Mouse (Mus musculus): ENCODE data around the gene Tstd2. TPM values are rescaled to one million over a fixed set of nuclear protein-coding genes. Genes with fewer than 3 reads are reported as not detected.

The Tstd2 gene
- polyA plus RNA-seq, 1 experiment from 2014 or later: 17.2 TPM

- no peak overlapping the region for H3K9ac ChIP-seq (ENCODE audit: low read length)
- H3K4me1 ChIP-seq (replicated peaks; ENCODE audit: control insufficient read depth, insufficient read depth): no peaks in the 10 kb centered on the region
- H3K4me2 ChIP-seq (replicated peaks; ENCODE audit: low read depth): no peak overlapping the region
- no peaks in the 10 kb centered on the region for H3K9me3 ChIP-seq (ENCODE audit: control insufficient read depth, low read length)
- no peaks in the 10 kb centered on the region for H3K27me3 ChIP-seq (ENCODE audit: control insufficient read depth, insufficient read depth, low read length)
- 87% methylated on average over 7 of the region's 7 CpGs for WGBS
- ATAC-seq (ENCODE audit: low FRiP score, low TSS enrichment): no peak
- DNase-seq (ENCODE audit: low spot score): no peak
- TF ChIP-seq EP300 (optimal IDR thresholded peaks at IDR 0.05) (no peak), CTCF (IDR thresholded peaks at IDR 0.05; ENCODE audit: low read depth) (no peak)
- H3K4me3 ChIP-seq (ENCODE audit: low read depth, low read length): no peak overlapping the region
- H3K36me3 ChIP-seq (ENCODE audit: control insufficient read depth, insufficient read depth, low read length): peaks cover 28% of the 10 kb centered on the region
- no peak overlapping the region for H3K27ac ChIP-seq (replicated peaks)
These were observed 39.0 kb upstream of the Tstd2 start for GRCm38 (mm10) chr4:46177496-46177895.

- ATAC-seq (ENCODE audit: low FRiP score, low TSS enrichment): no peak
- no peaks in the 10 kb centered on the region for H3K4me1 ChIP-seq (replicated peaks; ENCODE audit: control insufficient read depth, insufficient read depth)
- DNase-seq (ENCODE audit: low spot score): no peak
- no peaks in the 10 kb centered on the region for H3K27me3 ChIP-seq (ENCODE audit: control insufficient read depth, insufficient read depth, low read length)
- peaks cover 24% of the 10 kb centered on the region for H3K36me3 ChIP-seq (ENCODE audit: control insufficient read depth, insufficient read depth, low read length)
- TF ChIP-seq CTCF (IDR thresholded peaks at IDR 0.05; ENCODE audit: low read depth) (no peak), EP300 (optimal IDR thresholded peaks at IDR 0.05) (no peak)
- H3K9ac ChIP-seq (ENCODE audit: low read length): no peak overlapping the region
- H3K9me3 ChIP-seq (ENCODE audit: control insufficient read depth, low read length): no peaks in the 10 kb centered on the region
- H3K27ac ChIP-seq (replicated peaks): no peak overlapping the region
- 75% methylated on average over 5 of the region's 5 CpGs for WGBS
- no peak overlapping the region for H3K4me3 ChIP-seq (ENCODE audit: low read depth, low read length)
- no peak overlapping the region for H3K4me2 ChIP-seq (replicated peaks; ENCODE audit: low read depth)
These were observed 38.5 kb upstream of the Tstd2 start for GRCm38 (mm10) chr4:46177018-46177417.

GRCm38 (mm10) chr4:46176313-46176712 is 37.8 kb upstream of the Tstd2 start:
- no peak for DNase-seq (ENCODE audit: low spot score)
- no peak for ATAC-seq (ENCODE audit: low FRiP score, low TSS enrichment)
- 81% methylated on average over 4 of the region's 4 CpGs for WGBS

GRCm38 (mm10) chr4:46171761-46172160 is 33.3 kb upstream of the Tstd2 start:
- no peak overlapping the region for H3K4me3 ChIP-seq (ENCODE audit: low read depth, low read length)
- TF ChIP-seq CTCF (IDR thresholded peaks at IDR 0.05; ENCODE audit: low read depth): no peak
- no peaks in the 10 kb centered on the region for H3K4me1 ChIP-seq (replicated peaks; ENCODE audit: control insufficient read depth, insufficient read depth)
- ATAC-seq (ENCODE audit: low FRiP score, low TSS enrichment) (no peak), DNase-seq (ENCODE audit: low spot score) (no peak)
- no peaks in the 10 kb centered on the region for H3K9me3 ChIP-seq (ENCODE audit: control insufficient read depth, low read length)
- H3K27me3 ChIP-seq (ENCODE audit: control insufficient read depth, insufficient read depth, low read length): no peaks in the 10 kb centered on the region
- 54% methylated on average over 7 of the region's 7 CpGs for WGBS
- peaks cover 27% of the 10 kb centered on the region for H3K36me3 ChIP-seq (ENCODE audit: control insufficient read depth, insufficient read depth, low read length)
- H3K9ac ChIP-seq (ENCODE audit: low read length): no peak overlapping the region
- no peak overlapping the region for H3K4me2 ChIP-seq (replicated peaks; ENCODE audit: low read depth)
- no peak overlapping the region for H3K27ac ChIP-seq (replicated peaks)

More at GRCm38 (mm10) chr4:46176313-46176712, 37.8 kb upstream of the Tstd2 start:
- Histone ChIP-seq H3K4me1 (replicated peaks; ENCODE audit: control insufficient read depth, insufficient read depth) (no peaks in the 10 kb centered on the region), H3K9ac (ENCODE audit: low read length) (no peak overlapping the region), H3K27ac (replicated peaks) (no peak overlapping the region), H3K4me3 (ENCODE audit: low read depth, low read length) (no peak overlapping the region), H3K4me2 (replicated peaks; ENCODE audit: low read depth) (no peak overlapping the region), H3K9me3 (ENCODE audit: control insufficient read depth, low read length) (no peaks in the 10 kb centered on the region), H3K27me3 (ENCODE audit: control insufficient read depth, insufficient read depth, low read length) (no peaks in the 10 kb centered on the region), H3K36me3 (ENCODE audit: control insufficient read depth, insufficient read depth, low read length) (peaks cover 23% of the 10 kb centered on the region)
- TF ChIP-seq CTCF (IDR thresholded peaks at IDR 0.05; ENCODE audit: low read depth) (peak; percentile 40; the same call in 1 of the 2 replicates), EP300 (optimal IDR thresholded peaks at IDR 0.05) (no peak)

- DNase-seq (ENCODE audit: low spot score) (no peak), ATAC-seq (ENCODE audit: low FRiP score, low TSS enrichment) (no peak)
- H3K4me2 ChIP-seq (replicated peaks; ENCODE audit: low read depth): no peak overlapping the region
- no peaks in the 10 kb centered on the region for H3K4me1 ChIP-seq (replicated peaks; ENCODE audit: control insufficient read depth, insufficient read depth)
- H3K36me3 ChIP-seq (ENCODE audit: control insufficient read depth, insufficient read depth, low read length): peaks cover 28% of the 10 kb centered on the region
- H3K27ac ChIP-seq (replicated peaks): no peak overlapping the region
- H3K9me3 ChIP-seq (ENCODE audit: control insufficient read depth, low read length): no peaks in the 10 kb centered on the region
- WGBS: 87% methylated on average over 5 of the region's 5 CpGs
- no peaks in the 10 kb centered on the region for H3K27me3 ChIP-seq (ENCODE audit: control insufficient read depth, insufficient read depth, low read length)
- no peak for TF ChIP-seq CTCF (IDR thresholded peaks at IDR 0.05; ENCODE audit: low read depth)
- no peak for TF ChIP-seq EP300 (optimal IDR thresholded peaks at IDR 0.05)
- no peak overlapping the region for H3K4me3 ChIP-seq (ENCODE audit: low read depth, low read length)
- no peak overlapping the region for H3K9ac ChIP-seq (ENCODE audit: low read length)
These were observed 27.3 kb upstream of the Tstd2 start for GRCm38 (mm10) chr4:46165831-46166230.

- 74% methylated on average over 2 of the region's 2 CpGs for WGBS
- Histone ChIP-seq H3K4me3 (ENCODE audit: low read depth, low read length) (no peak overlapping the region), H3K9me3 (ENCODE audit: control insufficient read depth, low read length) (no peaks in the 10 kb centered on the region), H3K9ac (ENCODE audit: low read length) (no peak overlapping the region), H3K4me1 (replicated peaks; ENCODE audit: control insufficient read depth, insufficient read depth) (no peaks in the 10 kb centered on the region), H3K36me3 (ENCODE audit: control insufficient read depth, insufficient read depth, low read length) (peaks cover 19% of the 10 kb centered on the region), H3K27me3 (ENCODE audit: control insufficient read depth, insufficient read depth, low read length) (no peaks in the 10 kb centered on the region), H3K4me2 (replicated peaks; ENCODE audit: low read depth) (no peak overlapping the region), H3K27ac (replicated peaks) (no peak overlapping the region)
- DNase-seq (ENCODE audit: low spot score) (no peak), ATAC-seq (ENCODE audit: low FRiP score, low TSS enrichment) (no peak)
- TF ChIP-seq EP300 (optimal IDR thresholded peaks at IDR 0.05): no peak
- no peak for TF ChIP-seq CTCF (IDR thresholded peaks at IDR 0.05; ENCODE audit: low read depth)
These were observed 25.5 kb upstream of the Tstd2 start for GRCm38 (mm10) chr4:46164027-46164426.
